Mouse (Mus musculus) forebrain, postnatal 0 days (tissue): ENCODE data around the gene Srgap2. TPM values are rescaled to one million over a fixed set of nuclear protein-coding genes. Genes with fewer than 3 reads are reported as not detected.

ENCODE experiments used
- ATAC-seq: fragments of 200-750 bp; cut with Nextera tagmentation; 2 replicates; pipeline ENCODE4 v1.8.0; 2017; ENCODE audit warnings: mild to moderate bottlenecking, moderate library complexity
- DNase-seq: peaks from one replicate; pipeline ENCODE4 v3.0.0-alpha.2; 2015
- H3K27ac ChIP-seq: fragments of 300-500 bp; sonication (generic); 2 replicates; pipeline ENCODE4 v1.5.1; 2014; ENCODE audit warnings: low read depth, mild to moderate bottlenecking, antibody characterized with exemption, low read length, moderate library complexity, mixed read lengths
- H3K27me3 ChIP-seq: fragments of 300-500 bp; sonication (generic); 2 replicates; pipeline ENCODE4 v1.6.1; 2014; ENCODE audit warnings: mild to moderate bottlenecking, low read length, mixed read lengths; ENCODE audit not compliant: insufficient read depth
- H3K36me3 ChIP-seq: fragments of 300-500 bp; sonication (generic); 2 replicates; pipeline ENCODE4 v1.6.1; 2014; ENCODE audit warnings: mild to moderate bottlenecking, moderate library complexity; ENCODE audit not compliant: insufficient read depth
- H3K4me1 ChIP-seq: fragments of 300-500 bp; sonication (generic); 2 replicates; pipeline ENCODE4 v1.6.1; 2014; ENCODE audit warnings: antibody characterized with exemption; ENCODE audit not compliant: insufficient read depth
- H3K4me2 ChIP-seq: fragments of 300-500 bp; sonication (generic); 2 replicates; pipeline ENCODE4 v1.6.1; 2014; ENCODE audit warnings: low read depth, mild to moderate bottlenecking, moderate library complexity
- H3K4me3 ChIP-seq: fragments of 300-500 bp; sonication (generic); 2 replicates; pipeline ENCODE4 v1.5.1; 2014; ENCODE audit warnings: low read depth, low read length, mixed read lengths
- H3K9ac ChIP-seq: fragments of 300-500 bp; sonication (generic); 2 replicates; pipeline ENCODE4 v1.6.1; 2014; ENCODE audit warnings: mild to moderate bottlenecking
- H3K9me3 ChIP-seq: fragments of 300-500 bp; sonication (generic); 2 replicates; pipeline ENCODE4 v1.6.1; 2016; ENCODE audit warnings: low read length
- CTCF ChIP-seq: sonication (generic); IDR thresholded peaks from 2 replicates; pipeline ENCODE4 v1.5.1; 2016; ENCODE audit warnings: antibody characterized with exemption, control low read depth, low read depth
- WGBS: fragments of 180-500 bp; shearing (Covaris S2); extraction: QIAGEN DNeasy Blood & Tissue Kit; methylation state at CpG from one replicate; pipeline ENCODE4 v1.1.7; 2014; 5-methylcytosine and 5-hydroxymethylcytosine counted together
- polyA plus RNA-seq: library from polyadenylated mRNA; unstranded; fragments of >200 nt; fragmentation: Nextera tagmentation; extraction: Ambion mirVana; gene quantifications from 2 replicates; pipeline ENCODE4 v1.2.1, GENCODE M21; 2015
- total RNA-seq: library from RNA; depleted of rRNA; stranded (reverse); fragments of >200 nt; gene quantifications from 2 replicates; pipeline ENCODE4 v1.2.3, GENCODE M21; 2014

Gene Srgap2
- total and polyA plus RNA-seq, 2 experiments from 2014 or later, result 28.1 to 68.4 TPM

DNA sequence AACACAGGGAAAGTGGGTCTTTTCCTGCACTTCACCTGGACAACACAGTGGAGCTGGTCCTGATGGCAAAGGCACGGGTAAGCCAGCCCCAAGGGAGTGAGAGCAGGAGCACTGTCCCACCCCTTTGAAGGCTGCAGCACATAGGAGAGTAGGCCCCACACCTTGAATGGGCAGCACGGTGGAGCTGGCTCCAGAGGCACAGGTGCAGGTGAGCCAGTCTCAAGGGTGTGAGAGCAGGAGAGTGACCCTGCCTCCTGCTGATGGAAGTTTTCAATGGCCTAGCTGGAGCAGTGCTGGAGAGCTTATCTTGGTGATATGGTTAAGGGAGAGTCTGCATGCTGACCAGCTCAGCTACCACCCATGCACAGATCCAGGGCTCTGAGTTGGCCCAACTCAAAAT, 145.0 kb downstream of the Srgap2 start:
- no peak for ATAC-seq

DNA sequence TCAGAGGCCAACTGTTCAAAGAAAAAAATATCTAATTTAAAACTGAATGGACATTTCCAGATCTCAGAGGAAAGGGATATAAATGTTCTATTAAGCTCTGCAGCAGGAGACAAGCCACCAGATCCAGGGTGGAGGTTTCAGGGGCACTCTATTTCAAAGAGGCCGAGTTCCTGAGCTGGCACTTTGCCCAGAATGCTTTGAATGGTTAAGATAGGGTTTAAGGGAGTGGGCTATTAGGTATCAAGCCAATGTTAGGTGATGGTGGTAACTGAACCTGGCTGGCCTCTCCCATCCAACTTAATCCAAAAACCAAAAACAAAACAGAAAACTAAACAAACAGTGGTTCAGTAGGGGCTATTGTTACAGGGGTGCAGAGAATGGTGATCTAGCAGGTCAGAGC, 146.9 kb downstream of the Srgap2 start:
- TF ChIP-seq CTCF, result no peak
- DNase-seq (no peak), ATAC-seq (no peak)
- no peak overlapping the region for H3K27ac ChIP-seq
- no peaks in the 10 kb centered on the region for H3K4me1 ChIP-seq
- H3K4me3 ChIP-seq, result no peak overlapping the region
- H3K9me3 ChIP-seq, result no peaks in the 10 kb centered on the region
- H3K4me2 ChIP-seq, result no peak overlapping the region
- no peaks in the 10 kb centered on the region for H3K27me3 ChIP-seq
- H3K36me3 ChIP-seq, result 0 out of 2 replicates have a peak, but pooled peaks cover 6% of the 10 kb centered on the region
- H3K9ac ChIP-seq, result no peak overlapping the region
- 5% methylated on average over 1 of the region's 1 CpGs for WGBS

More for the DNA sequence above, 145.0 kb downstream of the Srgap2 start:
- Histone ChIP-seq H3K4me1 (no peaks in the 10 kb centered on the region), H3K9me3 (no peaks in the 10 kb centered on the region), H3K9ac (no peak overlapping the region), H3K4me2 (no peak overlapping the region), H3K4me3 (no peak overlapping the region), H3K27me3 (no peaks in the 10 kb centered on the region), H3K36me3 (0 out of 2 replicates have a peak, but pooled peaks cover 6% of the 10 kb centered on the region), H3K27ac (no peak overlapping the region)
- no peak for TF ChIP-seq CTCF
- WGBS, result 85% methylated on average over 2 of the region's 2 CpGs
- no peak for DNase-seq

DNA sequence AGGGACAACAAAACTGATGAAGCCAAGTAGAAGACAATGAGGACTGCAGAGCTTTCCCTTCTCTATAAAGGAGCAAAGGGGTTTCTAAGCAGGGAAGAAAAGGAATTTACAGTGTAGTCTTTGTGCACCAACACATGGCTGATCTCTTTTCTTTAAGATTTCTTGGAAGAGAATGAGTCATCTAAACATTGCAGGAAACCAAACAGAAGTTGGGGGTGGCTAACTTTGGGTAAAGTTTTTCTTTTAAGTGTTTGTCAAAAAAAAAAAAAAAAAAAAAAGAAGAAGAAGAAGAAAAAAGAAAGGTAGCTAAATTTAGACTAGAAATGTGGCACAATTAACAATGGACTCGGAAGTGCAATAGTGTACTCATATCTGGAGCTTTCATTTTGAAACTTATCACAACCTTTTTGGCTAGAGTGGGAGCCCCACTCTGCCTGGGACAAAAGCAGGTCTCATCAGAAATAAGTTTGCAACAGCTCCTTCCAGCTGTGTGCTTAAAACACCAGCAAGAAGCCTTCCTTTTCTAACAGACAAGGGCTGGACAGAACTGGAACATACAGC, 148.2 kb downstream of the Srgap2 start:
- no peak; the same call in 1 of the 2 replicates for ATAC-seq

DNA sequence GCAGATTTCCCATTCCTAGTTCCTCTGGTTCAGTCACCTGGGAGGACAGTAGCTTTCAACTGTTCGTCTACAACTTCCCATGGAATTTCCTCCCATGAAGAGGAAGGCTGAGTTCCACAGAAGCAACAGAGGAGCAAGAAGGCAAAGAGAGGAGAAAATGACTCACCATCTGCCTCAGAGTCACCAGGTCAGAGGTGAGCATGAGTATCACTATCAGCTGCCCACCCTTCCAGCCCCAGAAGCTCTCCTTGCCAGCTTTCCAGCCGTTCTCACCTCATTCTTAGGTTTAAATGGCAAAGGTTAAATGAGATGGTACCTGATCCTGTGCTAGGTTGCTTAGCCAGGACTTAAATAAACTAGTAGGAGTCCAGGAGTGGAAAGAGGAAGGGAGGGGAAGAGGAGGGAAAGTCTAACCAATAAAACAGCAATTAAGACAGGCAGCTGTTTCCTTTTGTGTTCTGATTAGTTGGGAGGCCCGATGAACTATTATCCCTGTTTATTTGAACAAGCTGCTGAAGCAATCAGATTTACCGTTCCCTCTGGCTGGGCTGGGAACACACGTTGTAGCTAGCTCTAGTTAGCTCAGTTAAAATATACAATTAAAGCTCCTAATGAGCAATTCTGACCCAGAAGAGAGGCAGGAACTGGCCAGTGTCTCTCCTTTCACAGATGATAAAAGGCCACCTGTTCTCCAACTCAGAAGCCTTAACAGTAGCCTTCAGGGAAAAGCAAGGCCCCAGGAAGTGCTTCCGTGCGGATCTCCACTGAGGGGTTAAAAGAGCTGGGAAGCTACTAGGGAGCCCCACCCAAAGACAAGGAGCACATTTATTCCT, 148.9 kb downstream of the Srgap2 start:
- ATAC-seq (peak; percentile 61), DNase-seq (no peak)
- Histone ChIP-seq H3K4me2 (no peak overlapping the region), H3K36me3 (0 out of 2 replicates have a peak, but pooled peaks cover 6% of the 10 kb centered on the region), H3K9me3 (no peaks in the 10 kb centered on the region), H3K27me3 (no peaks in the 10 kb centered on the region), H3K9ac (no peak overlapping the region), H3K27ac (no peak overlapping the region), H3K4me1 (no peaks in the 10 kb centered on the region), H3K4me3 (no peak overlapping the region)
- WGBS, result 23% methylated on average over 7 of the region's 7 CpGs
- TF ChIP-seq CTCF, result no peak

More for the DNA sequence above, 148.2 kb downstream of the Srgap2 start:
- Histone ChIP-seq H3K27me3 (no peaks in the 10 kb centered on the region), H3K4me2 (no peak overlapping the region), H3K36me3 (0 out of 2 replicates have a peak, but pooled peaks cover 6% of the 10 kb centered on the region), H3K9ac (no peak overlapping the region), H3K9me3 (no peaks in the 10 kb centered on the region), H3K27ac (no peak overlapping the region), H3K4me3 (no peak overlapping the region), H3K4me1 (no peaks in the 10 kb centered on the region)
- DNase-seq, result no peak
- WGBS, result 28% methylated on average over 1 of the region's 1 CpGs
- no peak for TF ChIP-seq CTCF

GRCm38 (mm10) chr1:131365832-131366231, 161.3 kb downstream of the Srgap2 start:
- Histone ChIP-seq H3K4me2 (no peak overlapping the region), H3K4me1 (no peaks in the 10 kb centered on the region), H3K36me3 (peaks cover 8% of the 10 kb centered on the region), H3K27me3 (no peaks in the 10 kb centered on the region), H3K9ac (no peak overlapping the region), H3K9me3 (no peaks in the 10 kb centered on the region), H3K4me3 (no peak overlapping the region), H3K27ac (no peak overlapping the region)
- no peak for ATAC-seq
- no peak for DNase-seq
- 50% methylated on average over 1 of the region's 1 CpGs for WGBS
- no peak for TF ChIP-seq CTCF

DNA sequence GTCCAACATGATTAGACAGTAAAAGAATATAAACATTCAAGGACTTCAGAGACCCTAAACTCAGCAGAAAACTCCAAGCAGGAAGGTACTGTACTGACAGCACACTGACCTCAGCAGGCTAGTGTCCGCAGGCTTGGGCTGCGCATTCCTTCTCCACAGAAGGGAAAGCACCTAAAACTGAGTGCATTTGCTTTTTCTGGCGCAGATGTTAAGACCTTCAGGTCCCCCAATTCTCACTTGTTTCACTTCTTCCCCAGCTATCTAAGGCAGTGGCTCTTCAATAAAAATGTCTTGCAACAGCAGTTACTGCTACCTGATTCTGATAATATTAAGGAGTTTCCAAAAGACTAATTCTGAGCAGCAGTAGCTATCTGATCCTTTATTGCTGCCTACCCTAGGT, 162.7 kb downstream of the Srgap2 start:
- Histone ChIP-seq H3K4me1 (no peaks in the 10 kb centered on the region), H3K27me3 (no peaks in the 10 kb centered on the region), H3K9me3 (no peaks in the 10 kb centered on the region), H3K4me3 (no peak overlapping the region), H3K36me3 (peaks cover 8% of the 10 kb centered on the region), H3K4me2 (no peak overlapping the region), H3K9ac (no peak overlapping the region), H3K27ac (no peak overlapping the region)
- no peak for TF ChIP-seq CTCF
- no peak for ATAC-seq
- WGBS, result 91% methylated on average over 3 of the region's 3 CpGs
- DNase-seq, result no peak

DNA sequence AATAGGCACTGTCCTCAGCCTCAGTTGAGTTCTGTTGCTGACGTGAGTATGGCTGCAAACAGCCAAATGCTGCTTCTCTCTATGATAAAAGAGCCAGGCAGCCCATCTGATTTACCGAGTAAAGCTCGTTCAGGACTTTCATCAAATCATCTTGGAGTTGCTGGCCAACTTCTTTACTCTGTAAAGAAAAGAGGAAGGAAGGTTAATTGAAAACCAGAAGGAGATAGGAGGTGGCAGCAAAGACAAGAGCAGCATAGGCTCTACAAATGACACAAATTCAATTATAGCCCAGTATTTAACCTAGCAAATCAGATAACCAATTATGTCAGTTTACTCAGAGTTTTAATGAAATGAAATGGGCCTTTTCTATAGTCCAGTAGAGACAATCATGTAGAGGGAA, 163.3 kb downstream of the Srgap2 start:
- no peak overlapping the region for H3K27ac ChIP-seq
- no peaks in the 10 kb centered on the region for H3K27me3 ChIP-seq
- ATAC-seq (no peak), DNase-seq (no peak)
- no peak overlapping the region for H3K4me2 ChIP-seq
- H3K9ac ChIP-seq, result no peak overlapping the region
- no peaks in the 10 kb centered on the region for H3K9me3 ChIP-seq
- 53% methylated on average over 3 of the region's 3 CpGs for WGBS
- H3K36me3 ChIP-seq, result peaks cover 8% of the 10 kb centered on the region
- H3K4me3 ChIP-seq, result no peak overlapping the region
- TF ChIP-seq CTCF, result no peak
- H3K4me1 ChIP-seq, result no peaks in the 10 kb centered on the region
